In genomic region chr13:48967956-48968749, GRCm38 (mm10) we compare ENCODE assay signal across 8 mouse cellular contexts. TPM values are rescaled to one million over a fixed set of nuclear protein-coding genes. Genes with fewer than 3 reads are reported as not detected.
DNase-seq lines count a peak whose midpoint lies in the region; ATAC-seq lines count a peak whose summit lies in the region.

TSS of gene Fam120a (minus strand) at chr13:48968017.

- H3K9me3 ChIP-seq in embryonic facial prominence, embryonic 12.5 days, result no peaks in the 10 kb centered on the region
- no peaks in the 10 kb centered on the region for H3K9me3 ChIP-seq in limb, embryonic 10.5 days (replicated peaks)
- no peaks in the 10 kb centered on the region for H3K9me3 ChIP-seq in midbrain, embryonic 12.5 days

- H3K4me3 ChIP-seq in embryonic facial prominence, embryonic 12.5 days, result peak within 1 kb of the TSS; percentile 88
- H3K4me3 ChIP-seq in limb, embryonic 10.5 days, result peak within 1 kb of the TSS; percentile 92
- peak within 1 kb of the TSS; percentile 91 for H3K4me3 ChIP-seq in midbrain, embryonic 12.5 days

- H3K4me1 ChIP-seq in embryonic facial prominence, embryonic 12.5 days, result peaks cover 38% of the 10 kb centered on the region
- peaks cover 49% of the 10 kb centered on the region for H3K4me1 ChIP-seq in limb, embryonic 10.5 days
- peaks cover 48% of the 10 kb centered on the region for H3K4me1 ChIP-seq in midbrain, embryonic 12.5 days

- DNase-seq in 3134 (ENCODE audit: extremely low read depth, insufficient read length, low spot score), result peak; percentile 86
- peak; percentile 85 for DNase-seq in adrenal gland, postnatal 25 days
- peak; percentile 87 to 93 for DNase-seq in heart, adult 18-20 months
- DNase-seq in kidney, adult 18-20 months, result peak; percentile 90
- DNase-seq in limb, embryonic 10.5 days (ENCODE audit: low spot score), result peak; percentile 84
- DNase-seq in skeletal muscle tissue, adult 2 months (ENCODE audit: low read depth, low spot score), result peak; percentile 89

- 0 out of 2 replicates have a peak, but pooled peaks cover 5% of the 10 kb centered on the region for H3K36me3 ChIP-seq in embryonic facial prominence, embryonic 12.5 days
- H3K36me3 ChIP-seq in limb, embryonic 10.5 days, result peaks cover 6% of the 10 kb centered on the region; the same call in 1 of the 2 replicates
- 0 out of 2 replicates have a peak, but pooled peaks cover 3% of the 10 kb centered on the region for H3K36me3 ChIP-seq in midbrain, embryonic 12.5 days

- no peaks in the 10 kb centered on the region for H3K27me3 ChIP-seq in embryonic facial prominence, embryonic 12.5 days
- no peaks in the 10 kb centered on the region for H3K27me3 ChIP-seq in limb, embryonic 10.5 days (ENCODE audit: low read depth, poor library complexity, severe bottlenecking)
- no peaks in the 10 kb centered on the region for H3K27me3 ChIP-seq in midbrain, embryonic 12.5 days

- WGBS in embryonic facial prominence, embryonic 12.5 days, result under 1% methylated on average over 89 of the region's 116 CpGs
- 4% methylated on average over 111 of the region's 116 CpGs for WGBS in limb, embryonic 10.5 days
- under 1% methylated on average over 60 of the region's 116 CpGs for WGBS in midbrain, embryonic 12.5 days

- peak within 1 kb of the TSS; percentile 96 for H3K9ac ChIP-seq in embryonic facial prominence, embryonic 12.5 days
- peak within 1 kb of the TSS; percentile 93 for H3K9ac ChIP-seq in midbrain, embryonic 12.5 days (replicated peaks)

- H3K27ac ChIP-seq in embryonic facial prominence, embryonic 12.5 days, result peak within 1 kb of the TSS; percentile 96
- peak within 1 kb of the TSS; percentile 98 for H3K27ac ChIP-seq in limb, embryonic 10.5 days
- H3K27ac ChIP-seq in midbrain, embryonic 12.5 days (replicated peaks), result peak within 1 kb of the TSS; percentile 96

- peak; percentile 88 for ATAC-seq in embryonic facial prominence, embryonic 12.5 days (ENCODE audit: insufficient number of reproducible peaks, insufficient read depth, low FRiP score, low TSS enrichment)
- ATAC-seq in midbrain, embryonic 12.5 days (ENCODE audit: low FRiP score, low read depth), result peak; percentile 92

- H3K4me2 ChIP-seq in embryonic facial prominence, embryonic 12.5 days (replicated peaks), result peak within 1 kb of the TSS; percentile 91
- H3K4me2 ChIP-seq in midbrain, embryonic 12.5 days (replicated peaks), result peak within 1 kb of the TSS; percentile 99

RNA-seq across cellular contexts. Expression of gene Fam120a, which starts in this region (rescaled TPM):
- total RNA-seq in adrenal gland, postnatal 25 days (2021), result 189 TPM in 2 replicates
- 19.0 and 19.3 TPM in 2 replicates for polyA plus RNA-seq in embryonic facial prominence, embryonic 12.5 days (2016; fragmentation: Nextera tagmentation; extraction: Ambion mirVana)
- total RNA-seq in heart, adult 18-20 months (2021), result 100 to 1,000 TPM; 102 to 104 TPM
- 15.3 and 16.7 TPM in 2 replicates for polyA plus RNA-seq in limb, embryonic 10.5 days (2016; fragmentation: Nextera tagmentation; extraction: Ambion mirVana)
- 14.6 and 16.1 TPM in 2 replicates for polyA plus RNA-seq in midbrain, embryonic 12.5 days (2016; fragmentation: Nextera tagmentation; extraction: Ambion mirVana)

Comparison
In these comparisons a context has a peak if more than half of its experiments do, and no peak if none do; other contexts are left out.
1. Peak in every context shown above with its lines: DNase-seq, ATAC-seq, H3K4me3 ChIP-seq and H3K27ac ChIP-seq.